Mouse (Mus musculus): Measurements from ENCODE around the gene Ddx47. TPM values are rescaled to one million over a fixed set of nuclear protein-coding genes. Genes with fewer than 3 reads are reported as not detected.

The Ddx47 gene
- polyA plus RNA-seq, 1 experiment = 96.2 TPM

- Histone ChIP-seq H3K4me1 (replicated peaks; ENCODE audit: control insufficient read depth, insufficient read depth, low read length) (no peaks in the 10 kb centered on the region; the same call in 1 of the 2 replicates), H3K4me3 (ENCODE audit: control insufficient read depth, insufficient read depth, low read length) (no peak overlapping the region), H3K27ac (ENCODE audit: control insufficient read depth, insufficient read depth, low read length) (no peak overlapping the region), H3K36me3 (ENCODE audit: control insufficient read depth, insufficient read depth, low read length) (no peaks in the 10 kb centered on the region), H3K27me3 (ENCODE audit: control insufficient read depth, insufficient read depth, low read length) (no peaks in the 10 kb centered on the region)
- TF ChIP-seq POLR2A (IDR thresholded peaks at IDR 0.05; ENCODE audit: control insufficient read depth, extremely low read depth, insufficient read depth, low read length, poor library complexity) (no peak), CTCF (IDR thresholded peaks at IDR 0.05; ENCODE audit: borderline replicate concordance, control insufficient read depth, extremely low read depth, insufficient read depth, low read length, poor library complexity) (no peak)
- 81% methylated on average over 2 of the region's 2 CpGs for WGBS
- no peak for DNase-seq
Measured at GRCm38 (mm10) chr6:135070347-135070746, 58.9 kb downstream of the Ddx47 start.

Other genes starting within 250 kb of the Ddx47 start
- gene Dusp16, start 219.0 kb upstream of the Ddx47 start, polyA plus RNA-seq (2012; rRNA removed) = 12.7 and 14.4 TPM in 2 replicates
- gene Crebl2, start 181.5 kb upstream of the Ddx47 start, polyA plus RNA-seq (2012; rRNA removed) = 10.7 and 13.3 TPM in 2 replicates
- gene Gpr19, start 113.0 kb upstream of the Ddx47 start, polyA plus RNA-seq (2012; rRNA removed) = 14.7 and 15.6 TPM in 2 replicates
- gene Cdkn1b, start 91.2 kb upstream of the Ddx47 start, polyA plus RNA-seq (2012; rRNA removed) = 65.2 and 82.5 TPM in 2 replicates
- gene Apold1, start 29.9 kb upstream of the Ddx47 start, polyA plus RNA-seq (2012; rRNA removed) = 1.1 and 1.6 TPM in 2 replicates
- 2.2 and 3.7 TPM in 2 replicates for gene Gprc5a, start 54.0 kb downstream of the Ddx47 start, polyA plus RNA-seq (2012; rRNA removed)
- gene Gprc5d, start 106.7 kb downstream of the Ddx47 start, polyA plus RNA-seq (2012; rRNA removed) = 0.22 and 0.59 TPM in 2 replicates
- gene Fam234b, start 186.4 kb downstream of the Ddx47 start, polyA plus RNA-seq (2012; rRNA removed) = 42.1 TPM in 2 replicates
- gene Hebp1, start 186.4 kb downstream of the Ddx47 start, polyA plus RNA-seq (2012; rRNA removed) = 26.4 and 34.1 TPM in 2 replicates
- 0.79 and 1.8 TPM in 2 replicates for gene Gsg1, start 242.7 kb downstream of the Ddx47 start, polyA plus RNA-seq (2012; rRNA removed)

Measured in thymus, adult 2 months (tissue).